Mouse (Mus musculus) naive thymus-derived CD4-positive, alpha-beta T cell, adult 5 months (primary cell): ENCODE results near the gene Rab20. TPM values are rescaled to one million over a fixed set of nuclear protein-coding genes. Genes with fewer than 3 reads are reported as not detected.

ENCODE experiments used
- polyA plus RNA-seq: library from polyadenylated mRNA; unstranded; fragments of 100-300 nt; shearing (Covaris generic); gene quantifications from one replicate; pipeline ENCODE4 v1.2.1, GENCODE M21; 2017

Rab20 gene
- polyA plus RNA-seq, result 26.9 TPM

GRCm38 (mm10) chr8:11477811-11478761 is at the start of gene Rab20:
Rab20 (minus strand) TSS chr8:11478710.

GRCm38 (mm10) chr8:11497017-11497990 is 18.8 kb upstream of the Rab20 start, which contains the start of gene Naxd:
Naxd (plus strand) TSS chr8:11497506.

Other genes starting within 250 kb of the Rab20 start
- gene Col4a2, start 165.9 kb downstream of the Rab20 start, polyA plus RNA-seq, result not detected
- gene Col4a1, start 165.9 kb downstream of the Rab20 start, polyA plus RNA-seq, result not detected
- 39.4 TPM for gene Naxd, start 18.8 kb upstream of the Rab20 start, polyA plus RNA-seq
- 43.3 TPM for gene Cars2, start 72.1 kb upstream of the Rab20 start, polyA plus RNA-seq
- gene Ing1, start 76.9 kb upstream of the Rab20 start, polyA plus RNA-seq, result 71.1 TPM
- 145 TPM for gene Ankrd10, start 157.0 kb upstream of the Rab20 start, polyA plus RNA-seq
- gene 1700016D06Rik, start 222.4 kb upstream of the Rab20 start, polyA plus RNA-seq, result not detected
- 20.5 TPM for gene Arhgef7, start 249.0 kb upstream of the Rab20 start, polyA plus RNA-seq